Mouse (Mus musculus): ENCODE data around the gene Hddc3. TPM values are rescaled to one million over a fixed set of nuclear protein-coding genes. Genes with fewer than 3 reads are reported as not detected.
A peak's percentile ranks its signal among the peaks of the same experiment; 100 is the strongest.
"Not testable (repeated sequence)": the region's sequence is repeated elsewhere in the genome, so short reads cannot be mapped to it uniquely, and the experiment has no call there.

The Hddc3 gene
- total and polyA plus RNA-seq, 2 experiments from 2014 or later, result 16.8 to 36.7 TPM

DNA sequence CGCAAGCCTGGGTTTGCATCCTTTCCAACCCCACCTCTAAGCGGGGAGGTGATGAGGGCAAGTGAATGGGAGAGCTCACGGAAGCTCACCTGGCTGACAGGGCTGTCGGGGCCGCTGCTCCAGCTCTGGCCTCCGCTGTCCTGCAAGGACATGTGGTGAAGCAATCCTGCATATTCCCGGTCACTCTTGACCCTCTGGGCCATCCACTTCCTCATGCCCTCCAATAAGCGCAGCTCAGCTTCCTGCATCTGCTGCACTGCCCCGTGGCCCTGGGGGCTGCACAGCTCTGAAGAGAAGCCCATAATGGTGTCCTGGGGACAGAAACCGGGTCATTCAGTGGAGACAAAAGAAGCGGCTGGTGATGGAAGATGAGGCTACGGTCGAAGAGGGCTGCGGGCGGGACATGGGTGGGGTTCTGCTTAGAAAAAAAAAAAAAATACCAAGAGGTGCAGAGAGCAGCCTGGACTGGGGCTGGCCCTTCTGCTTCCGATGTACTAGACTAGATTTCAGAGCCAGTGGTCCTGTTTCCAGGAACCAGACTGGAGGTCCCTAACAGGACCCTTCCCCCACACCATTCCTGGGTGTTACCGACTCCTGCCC is 44.2 kb downstream of the Hddc3 start:
- Histone ChIP-seq H3K4me1 (ENCODE audit: insufficient read depth, low read length) (no peaks in the 10 kb centered on the region), H3K36me3 (ENCODE audit: insufficient read depth, low read length) (peaks cover 26% of the 10 kb centered on the region), H3K4me2 (ENCODE audit: low read depth, low read length, poor library complexity, severe bottlenecking) (peak overlapping the region; percentile 6; the same call in 1 of the 2 replicates), H3K4me3 (ENCODE audit: low read depth, low read length) (0 out of 2 replicates have a peak overlapping the region, but pooled peaks have one; percentile 8), H3K27ac (ENCODE audit: low read depth, low read length) (no peak overlapping the region), H3K9ac (replicated peaks; ENCODE audit: low read length, poor library complexity, severe bottlenecking) (no peak overlapping the region), H3K9me3 (ENCODE audit: low read length) (no peaks in the 10 kb centered on the region), H3K27me3 (ENCODE audit: insufficient read depth, low read length) (no peaks in the 10 kb centered on the region; the same call in 1 of the 2 replicates)
- no peak for TF ChIP-seq CTCF (IDR thresholded peaks at IDR 0.05)
- no peak for DNase-seq (ENCODE audit: low spot score)
- WGBS, result 37% methylated on average over 17 of the region's 17 CpGs
- ATAC-seq (ENCODE audit: low FRiP score), result no peak

DNA sequence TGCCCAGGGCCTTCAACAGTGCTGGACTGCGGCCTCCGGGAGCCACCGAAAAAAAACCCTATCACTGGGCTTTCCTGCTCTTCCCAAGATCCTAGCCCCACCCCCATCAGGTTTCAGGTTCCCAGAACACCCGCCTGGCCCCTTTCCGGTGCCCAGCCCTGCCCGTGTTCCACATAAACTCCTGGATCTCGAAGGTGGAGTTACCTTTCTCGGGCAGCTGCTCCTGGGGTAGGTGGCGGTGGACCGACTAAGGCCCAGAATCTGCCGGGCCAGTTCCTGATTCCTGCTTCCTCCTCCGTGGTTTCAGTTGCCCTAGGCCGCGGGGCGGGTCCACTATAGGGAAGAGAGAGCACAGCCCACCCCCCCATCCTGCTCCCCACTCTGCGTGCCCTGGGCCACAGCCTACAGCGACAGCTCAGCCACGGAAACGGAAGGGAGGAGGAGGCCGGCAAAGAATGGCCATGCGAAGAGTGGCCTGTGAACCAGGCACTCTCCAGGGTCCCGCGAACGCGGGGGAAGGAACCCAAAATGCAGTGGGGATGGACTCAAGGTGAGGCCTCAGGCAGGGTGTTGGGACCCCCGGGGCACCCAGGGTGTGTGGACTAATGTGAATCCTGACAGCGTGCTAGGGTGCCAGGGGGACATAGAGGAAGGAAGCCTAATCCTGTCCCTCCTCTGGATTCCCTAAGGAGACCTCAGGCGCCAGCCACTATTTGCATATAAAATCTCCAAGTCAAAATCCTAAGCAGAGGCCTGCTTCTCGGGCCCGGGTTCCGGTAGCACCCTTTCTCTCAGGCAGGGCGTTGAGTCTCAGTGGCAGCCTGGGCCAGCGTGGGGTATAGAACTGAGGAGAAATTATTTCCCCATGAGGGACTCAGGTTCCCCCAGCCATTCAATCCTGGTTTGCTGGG is 45.0 kb downstream of the Hddc3 start, which contains the start of gene Fes:
Gene Fes, minus strand, starts transcription at position 314 of the 911 bp plus-strand sequence.
- TF ChIP-seq CTCF (IDR thresholded peaks at IDR 0.05), result no peak
- ATAC-seq (ENCODE audit: low FRiP score) (no peak), DNase-seq (ENCODE audit: low spot score) (peak; percentile 23)
- 0 out of 2 replicates have a peak within 1 kb of the TSS, but pooled peaks have one; percentile 8 for H3K4me3 ChIP-seq (ENCODE audit: low read depth, low read length)
- peak within 1 kb of the TSS; percentile 6; the same call in 1 of the 2 replicates for H3K4me2 ChIP-seq (ENCODE audit: low read depth, low read length, poor library complexity, severe bottlenecking)
- no peaks in the 10 kb centered on the region; the same call in 1 of the 2 replicates for H3K27me3 ChIP-seq (ENCODE audit: insufficient read depth, low read length)
- H3K9me3 ChIP-seq (ENCODE audit: low read length), result no peaks in the 10 kb centered on the region
- peaks cover 31% of the 10 kb centered on the region for H3K36me3 ChIP-seq (ENCODE audit: insufficient read depth, low read length)
- no peak within 1 kb of the TSS; the same call in 1 of the 2 replicates for H3K27ac ChIP-seq (ENCODE audit: low read depth, low read length)
- peak within 1 kb of the TSS; percentile 5; the same call in 1 of the 2 replicates for H3K9ac ChIP-seq (replicated peaks; ENCODE audit: low read length, poor library complexity, severe bottlenecking)
- WGBS, result 17% methylated on average over 33 of the region's 33 CpGs
- H3K4me1 ChIP-seq (ENCODE audit: insufficient read depth, low read length), result no peaks in the 10 kb centered on the region

DNA sequence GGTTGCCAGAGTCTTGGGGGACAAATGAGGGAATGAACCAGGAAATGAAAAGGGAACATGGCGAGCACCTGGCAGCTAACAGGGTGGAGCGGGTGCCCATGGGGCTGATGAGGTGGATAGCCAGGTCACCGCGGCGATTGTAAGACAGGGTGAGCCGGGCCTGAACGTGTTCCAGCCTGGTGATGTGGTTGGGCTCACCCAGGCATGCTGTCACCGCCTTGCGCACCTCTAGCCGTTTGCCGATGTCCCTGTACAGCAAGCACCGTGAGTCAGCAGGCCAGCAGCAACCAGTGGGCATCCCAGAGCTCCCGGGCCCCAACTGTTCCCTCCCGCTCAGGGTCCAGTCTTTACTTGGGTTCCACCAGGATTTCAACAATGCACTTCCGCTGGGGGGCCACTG is 49.2 kb downstream of the Hddc3 start:
- no peak for ATAC-seq (ENCODE audit: low FRiP score)

DNA sequence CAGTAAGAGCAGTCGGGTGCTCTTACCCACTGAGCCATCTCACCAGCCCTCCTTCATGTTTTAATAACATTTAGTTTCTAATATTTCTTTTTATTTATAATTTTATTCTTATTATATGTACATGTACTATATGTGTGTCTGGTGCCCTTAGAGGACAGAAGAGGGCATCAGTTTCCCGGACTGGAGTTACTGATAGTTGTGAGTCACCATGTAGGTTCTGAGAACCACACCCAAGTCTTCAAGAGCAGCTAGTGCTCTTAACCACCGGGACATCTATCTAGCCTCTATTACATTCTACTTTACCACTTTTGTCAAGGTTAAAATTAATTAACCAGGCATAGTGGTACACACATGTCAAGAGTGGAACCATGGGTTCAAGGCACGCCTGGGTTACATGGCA is 51.7 kb downstream of the Hddc3 start:
- H3K27ac ChIP-seq (ENCODE audit: low read depth, low read length), result no peak overlapping the region
- no peak for DNase-seq (ENCODE audit: low spot score)

More for the DNA sequence above, 49.2 kb downstream of the Hddc3 start:
- Histone ChIP-seq H3K27me3 (ENCODE audit: insufficient read depth, low read length) (no peaks in the 10 kb centered on the region), H3K27ac (ENCODE audit: low read depth, low read length) (no peak overlapping the region), H3K4me2 (ENCODE audit: low read depth, low read length, poor library complexity, severe bottlenecking) (no peak overlapping the region), H3K9me3 (ENCODE audit: low read length) (no peaks in the 10 kb centered on the region), H3K9ac (replicated peaks; ENCODE audit: low read length, poor library complexity, severe bottlenecking) (no peak overlapping the region), H3K4me3 (ENCODE audit: low read depth, low read length) (no peak overlapping the region), H3K36me3 (ENCODE audit: insufficient read depth, low read length) (peaks cover 56% of the 10 kb centered on the region), H3K4me1 (ENCODE audit: insufficient read depth, low read length) (no peaks in the 10 kb centered on the region)
- no peak for TF ChIP-seq CTCF (IDR thresholded peaks at IDR 0.05)
- no peak for DNase-seq (ENCODE audit: low spot score)
- 96% methylated on average over 15 of the region's 15 CpGs for WGBS

DNA sequence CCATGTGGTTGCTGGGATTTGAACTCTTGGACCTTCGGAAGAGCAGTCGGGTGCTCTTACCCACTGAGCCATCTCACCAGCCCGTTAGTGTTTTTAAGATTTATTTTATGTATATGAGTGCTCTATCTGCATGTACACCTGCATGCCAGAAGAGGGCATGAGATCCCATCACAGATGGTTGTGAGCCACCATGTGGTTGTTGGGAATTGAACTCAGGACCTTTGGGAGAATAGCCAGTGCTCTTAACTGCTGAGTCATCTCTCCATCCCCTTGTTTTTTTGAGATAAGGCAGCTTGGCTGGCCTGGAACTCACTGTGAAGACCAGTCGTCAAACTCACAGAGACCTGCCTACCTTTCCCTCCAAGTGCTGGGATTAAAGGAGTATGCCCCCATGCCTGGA is 53.5 kb downstream of the Hddc3 start:
- not testable (repeated sequence) for H3K27me3 ChIP-seq (ENCODE audit: insufficient read depth, low read length); H3K9me3 ChIP-seq (ENCODE audit: low read length); DNase-seq (ENCODE audit: low spot score); ATAC-seq (ENCODE audit: low FRiP score); H3K9ac ChIP-seq (replicated peaks; ENCODE audit: low read length, poor library complexity, severe bottlenecking); H3K4me3 ChIP-seq (ENCODE audit: low read depth, low read length); H3K27ac ChIP-seq (ENCODE audit: low read depth, low read length); H3K4me2 ChIP-seq (ENCODE audit: low read depth, low read length, poor library complexity, severe bottlenecking)
- peaks cover 14% of the 10 kb centered on the region for H3K4me1 ChIP-seq (ENCODE audit: insufficient read depth, low read length)
- WGBS, result 90% methylated on average over 4 of the region's 4 CpGs
- TF ChIP-seq CTCF (IDR thresholded peaks at IDR 0.05), result peak; percentile 49
- H3K36me3 ChIP-seq (ENCODE audit: insufficient read depth, low read length), result peaks cover 47% of the 10 kb centered on the region

More for the DNA sequence above, 51.7 kb downstream of the Hddc3 start:
- H3K9ac ChIP-seq (replicated peaks; ENCODE audit: low read length, poor library complexity, severe bottlenecking), result no peak overlapping the region
- H3K36me3 ChIP-seq (ENCODE audit: insufficient read depth, low read length), result peaks cover 64% of the 10 kb centered on the region
- TF ChIP-seq CTCF (IDR thresholded peaks at IDR 0.05), result no peak
- H3K4me3 ChIP-seq (ENCODE audit: low read depth, low read length), result no peak overlapping the region
- no peaks in the 10 kb centered on the region for H3K9me3 ChIP-seq (ENCODE audit: low read length)
- no peak overlapping the region for H3K4me2 ChIP-seq (ENCODE audit: low read depth, low read length, poor library complexity, severe bottlenecking)
- H3K27me3 ChIP-seq (ENCODE audit: insufficient read depth, low read length), result no peaks in the 10 kb centered on the region
- no peak for ATAC-seq (ENCODE audit: low FRiP score)
- no peaks in the 10 kb centered on the region for H3K4me1 ChIP-seq (ENCODE audit: insufficient read depth, low read length)
- WGBS, result 92% methylated on average over 4 of the region's 4 CpGs
